Mouse (Mus musculus): ENCODE measurements around the gene Hecw1.
"Not testable (repeated sequence)": the region's sequence is repeated elsewhere in the genome, so short reads cannot be mapped to it uniquely, and the experiment has no call there.

- TF ChIP-seq CTCF (IDR thresholded peaks at IDR 0.05; ENCODE audit: control insufficient read depth, insufficient read depth, insufficient read length); FOSL1 (IDR thresholded peaks at IDR 0.05; ENCODE audit: insufficient read depth, low read length, poor library complexity, severe bottlenecking); USF1 (IDR thresholded peaks at IDR 0.05; ENCODE audit: low read depth): not testable (repeated sequence)
Measured at GRCm38 (mm10) chr13:14260939-14261338, 262.1 kb downstream of the Hecw1 start.
